Mouse (Mus musculus): Measurements from ENCODE around the gene Kif26a.

The Kif26a gene

DNA sequence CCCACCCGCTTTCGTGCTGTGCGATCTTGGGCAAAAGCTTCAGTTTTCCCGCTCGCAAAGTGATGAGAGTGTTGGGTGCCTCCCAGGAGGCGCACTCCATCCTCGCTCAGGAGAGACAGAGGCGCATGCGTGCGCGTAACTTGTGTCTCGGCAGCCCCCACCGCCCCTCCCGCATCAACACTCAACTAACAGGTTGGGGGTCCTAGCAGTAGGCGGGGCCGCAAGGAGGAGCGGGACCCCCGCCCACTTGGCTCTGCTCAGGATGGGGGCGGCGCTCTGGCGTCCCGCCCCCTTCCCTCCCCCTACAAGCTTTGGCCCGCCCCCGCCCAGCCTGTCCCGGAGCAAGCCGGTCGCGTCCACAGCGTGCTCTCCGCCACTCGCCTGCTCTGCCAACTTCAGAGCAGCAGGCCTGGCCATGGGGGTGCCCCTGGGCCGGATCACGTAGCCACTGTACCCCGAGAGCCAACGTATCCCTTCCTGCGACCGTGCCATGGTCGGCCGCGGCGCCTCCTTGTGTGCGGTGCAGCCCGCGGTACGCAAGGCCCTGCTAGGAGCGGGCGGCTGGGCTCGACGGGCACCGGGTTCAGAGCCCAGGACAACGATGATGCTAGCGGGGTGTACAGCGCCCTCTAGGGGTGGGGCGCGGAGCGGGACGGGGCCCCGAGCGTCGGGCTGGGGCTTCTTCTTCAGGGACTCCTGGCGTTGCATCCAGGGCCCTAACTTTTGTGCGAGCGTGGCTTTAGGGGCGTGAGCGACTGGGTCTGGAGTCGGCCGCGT is at the start of gene Kif26a:
TSS of gene Kif26a (plus strand) at position 334 of the 777 bp plus-strand sequence.
- DNase-seq (ENCODE audit: low spot score) = peak; percentile 48

DNA sequence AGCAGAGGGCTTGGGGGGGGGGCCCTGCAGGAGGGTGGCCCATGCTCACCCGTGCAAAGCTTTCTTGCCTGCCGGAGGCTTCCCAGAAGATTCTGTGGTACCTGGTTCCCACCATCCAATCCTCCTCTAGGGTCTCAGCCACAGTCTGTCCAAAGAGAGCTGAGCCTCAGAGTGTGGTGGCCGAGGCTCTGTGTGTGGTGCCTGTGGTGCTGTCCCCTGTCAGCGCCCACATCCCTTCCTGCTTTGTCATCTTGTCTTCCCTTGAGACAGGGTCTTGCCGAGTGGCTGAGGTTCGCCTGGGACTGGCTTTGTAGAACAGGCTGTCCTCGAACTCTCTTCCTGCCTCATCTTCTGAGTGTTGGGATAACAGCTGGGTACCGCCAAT is 49.3 kb upstream of the Kif26a start:
- no peak for DNase-seq (ENCODE audit: low spot score)

DNA sequence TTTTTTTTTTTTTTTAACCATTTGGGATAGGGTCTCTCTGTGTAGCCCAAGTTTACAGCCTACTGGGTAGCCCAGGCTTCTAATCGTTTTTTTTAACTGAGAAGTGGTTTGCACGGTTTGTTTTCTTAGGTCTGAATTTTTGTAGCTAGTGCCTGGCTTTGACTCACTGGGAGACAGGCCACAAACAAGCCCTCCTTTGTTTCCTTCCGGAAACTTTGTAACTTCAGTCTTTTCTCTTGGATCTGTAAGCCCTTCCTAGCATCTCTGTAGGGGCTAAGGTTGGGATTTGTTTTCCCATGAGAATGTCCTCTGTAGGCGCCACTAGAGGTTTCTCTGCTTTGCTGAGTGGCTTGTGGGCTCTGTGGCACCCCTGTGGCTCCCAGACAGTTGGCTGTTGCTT is 45.9 kb upstream of the Kif26a start:
- DNase-seq (ENCODE audit: low spot score) = no peak

DNA sequence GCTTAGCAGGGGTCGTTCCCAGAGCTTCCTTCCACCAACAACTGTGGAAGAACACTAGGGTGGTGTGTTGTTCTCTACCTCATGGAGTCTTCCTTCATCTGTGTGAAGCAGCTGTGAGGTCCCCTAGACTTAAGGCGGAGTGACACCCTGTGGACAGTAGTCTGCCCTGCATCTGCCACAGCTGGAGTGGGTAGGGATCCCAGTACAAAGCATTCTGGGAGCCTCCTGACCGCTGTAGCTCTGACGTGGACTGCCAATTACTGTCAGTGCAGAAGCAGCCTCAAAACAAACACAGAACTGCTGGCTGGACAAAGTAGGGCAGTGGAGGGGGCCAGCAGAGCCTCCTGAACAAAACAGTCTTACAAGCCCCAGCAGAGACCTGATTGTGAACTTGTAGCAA is 45.0 kb upstream of the Kif26a start:
- no peak for DNase-seq (ENCODE audit: low spot score)

DNA sequence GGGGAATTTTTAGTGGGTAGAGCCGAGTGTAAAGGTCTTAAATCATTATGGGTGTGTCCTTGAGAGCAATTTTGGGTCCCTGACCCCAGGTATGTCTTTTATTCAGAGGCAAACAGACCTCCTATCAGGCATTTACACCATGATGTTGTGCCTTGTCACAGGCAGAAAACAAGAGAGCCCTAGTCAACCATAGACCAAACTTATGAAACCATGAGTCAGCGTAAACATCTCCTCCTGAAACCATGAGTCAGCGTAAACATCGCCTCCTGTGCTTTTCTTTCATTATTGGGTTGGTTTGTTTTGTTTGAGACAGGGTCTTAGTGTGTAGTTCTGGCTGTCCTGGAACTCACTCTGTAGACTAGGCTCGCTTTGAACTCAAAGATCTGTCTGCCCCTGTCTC is 42.8 kb upstream of the Kif26a start:
- DNase-seq (ENCODE audit: low spot score) = no peak

DNA sequence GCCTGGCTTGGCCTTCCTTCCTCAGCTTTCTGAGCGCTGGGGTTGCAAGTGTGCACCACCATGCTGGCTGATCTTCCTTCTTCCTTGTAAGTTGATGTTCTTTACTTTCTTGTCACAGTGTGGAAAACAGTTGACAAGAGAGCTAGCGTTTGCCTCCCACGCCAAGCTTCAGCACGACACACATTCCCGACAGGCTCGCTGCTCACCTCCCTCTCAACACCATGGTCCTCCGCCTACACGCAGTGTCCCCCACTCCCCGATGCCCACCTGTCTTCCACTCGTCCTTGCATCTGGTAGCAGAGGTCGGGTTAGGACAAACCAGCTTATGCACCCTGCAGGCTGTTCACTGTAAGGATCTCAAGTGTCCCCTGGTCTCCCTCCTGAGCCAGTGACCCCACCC is 41.1 kb upstream of the Kif26a start:
- DNase-seq (ENCODE audit: low spot score) = no peak

DNA sequence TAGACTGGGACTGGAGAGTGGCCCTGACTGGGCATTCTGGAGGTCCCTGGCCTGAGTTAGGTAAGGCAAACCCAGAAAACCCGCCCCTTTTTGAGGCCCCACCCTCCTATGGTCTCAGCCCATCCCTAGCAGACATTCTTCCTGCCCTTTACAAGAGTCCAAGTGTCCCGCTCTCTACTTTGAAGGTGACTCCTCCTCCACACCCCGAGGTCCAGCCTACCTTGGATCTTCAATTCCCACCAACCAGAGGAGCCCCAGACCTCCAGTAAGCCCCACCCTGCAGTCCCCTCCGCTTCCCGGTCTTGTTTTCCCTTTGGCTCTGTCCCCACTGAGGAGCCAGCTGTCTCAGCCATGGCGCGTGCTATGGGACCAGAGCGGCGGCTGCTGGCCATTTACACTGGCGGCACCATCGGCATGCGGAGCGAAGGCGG is 39.5 kb upstream of the Kif26a start, which contains the start of gene Aspg:
TSS of gene Aspg (plus strand) at position 139 of the 431 bp plus-strand sequence.
- no peak for DNase-seq (ENCODE audit: low spot score)

DNA sequence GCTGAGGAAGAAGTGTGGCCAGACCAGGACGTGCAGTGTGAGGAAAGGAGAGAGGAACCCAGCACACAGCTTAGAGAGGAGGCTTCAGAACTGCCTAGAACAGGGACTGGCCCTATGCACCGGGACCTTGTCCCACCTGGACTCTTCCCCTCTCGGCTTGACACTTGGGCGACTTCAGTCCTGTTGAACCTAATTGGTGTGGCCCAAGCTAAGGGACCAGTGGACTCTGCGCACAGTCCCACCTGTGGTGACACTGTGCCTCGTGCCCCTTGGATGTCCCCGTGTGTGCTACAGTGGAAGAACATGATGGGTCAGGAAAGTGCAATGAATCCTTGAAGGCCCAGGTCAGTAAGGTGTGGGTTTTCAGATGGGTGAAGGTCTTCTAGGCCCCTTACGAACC is 38.3 kb upstream of the Kif26a start:
- no peak for DNase-seq (ENCODE audit: low spot score)

DNA sequence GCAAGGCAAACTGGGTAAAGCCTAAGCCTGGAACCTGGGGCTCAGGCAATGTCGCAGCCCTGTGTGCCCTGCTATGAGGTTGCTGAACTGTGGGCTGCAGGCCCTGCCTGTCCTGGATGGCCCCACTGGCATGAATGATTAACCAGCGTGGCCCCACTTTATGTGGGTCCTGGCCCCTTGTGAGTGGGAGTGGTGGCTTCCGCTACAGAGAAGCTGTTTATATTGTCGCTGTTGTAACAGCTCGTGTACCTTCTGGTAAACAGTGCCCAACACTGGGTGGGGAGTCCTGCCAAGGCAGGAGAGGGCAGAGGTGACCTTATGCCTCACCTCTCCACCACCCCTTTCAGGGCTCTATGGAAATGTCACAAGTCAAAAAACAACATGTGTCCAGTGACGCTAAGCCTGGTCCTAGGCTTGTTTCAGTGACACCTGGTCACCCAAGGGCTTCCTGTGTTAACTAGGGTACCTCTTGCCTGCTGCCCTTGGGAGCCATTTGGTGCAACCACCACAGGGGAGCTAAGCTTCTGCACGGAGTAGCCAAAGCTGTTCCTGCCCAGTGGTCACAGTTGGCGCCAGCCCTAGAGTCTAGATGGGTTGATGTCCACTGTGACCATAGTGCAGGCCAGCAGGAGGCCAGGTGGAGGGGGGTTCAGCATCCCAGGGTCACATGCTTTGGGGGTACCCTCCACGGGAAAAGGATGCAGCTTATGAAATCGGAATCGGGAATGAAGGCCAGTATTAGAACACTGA is 37.1 kb upstream of the Kif26a start:
- no peak for DNase-seq (ENCODE audit: low spot score)

DNA sequence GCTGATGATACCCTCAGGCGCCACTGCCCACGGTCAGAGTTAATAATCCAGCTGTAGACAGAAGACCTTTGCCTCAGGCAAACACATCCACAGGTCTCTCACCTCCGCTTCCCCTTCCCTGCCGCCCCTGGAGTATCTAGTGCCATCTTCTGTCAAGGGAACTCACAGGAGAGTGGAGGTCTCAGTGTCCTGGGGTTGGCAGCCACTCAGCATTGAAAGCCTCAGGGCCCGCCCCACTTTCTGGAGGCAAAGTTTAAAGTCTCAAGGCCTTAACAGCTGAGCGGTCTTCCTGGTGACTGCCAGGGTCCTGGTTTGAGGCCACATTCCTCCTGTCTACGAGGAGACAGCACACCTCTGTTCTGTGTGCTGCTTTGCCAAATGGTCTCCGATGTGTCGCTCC is 36.3 kb upstream of the Kif26a start:
- no peak for DNase-seq (ENCODE audit: low spot score)

DNA sequence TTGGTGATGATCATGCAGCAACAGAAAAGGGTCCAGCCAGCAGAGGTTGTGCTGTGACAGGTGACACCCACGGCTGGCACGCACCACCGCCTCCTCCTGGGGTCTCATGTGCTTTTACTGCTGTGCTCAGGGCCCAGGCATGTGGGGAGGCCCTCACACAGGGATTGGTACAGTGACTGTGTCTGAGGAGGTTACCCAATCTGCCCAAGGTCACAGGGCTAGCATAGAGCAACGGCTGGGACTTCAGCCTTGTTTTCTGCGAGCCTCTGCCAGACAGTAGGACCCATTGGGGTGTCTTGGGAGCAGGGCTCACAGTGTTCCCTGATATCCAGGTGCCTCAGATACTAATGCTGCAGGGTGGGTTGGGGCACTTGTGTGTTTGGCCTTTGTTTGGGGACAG is 34.7 kb upstream of the Kif26a start:
- no peak for DNase-seq (ENCODE audit: low spot score)

DNA sequence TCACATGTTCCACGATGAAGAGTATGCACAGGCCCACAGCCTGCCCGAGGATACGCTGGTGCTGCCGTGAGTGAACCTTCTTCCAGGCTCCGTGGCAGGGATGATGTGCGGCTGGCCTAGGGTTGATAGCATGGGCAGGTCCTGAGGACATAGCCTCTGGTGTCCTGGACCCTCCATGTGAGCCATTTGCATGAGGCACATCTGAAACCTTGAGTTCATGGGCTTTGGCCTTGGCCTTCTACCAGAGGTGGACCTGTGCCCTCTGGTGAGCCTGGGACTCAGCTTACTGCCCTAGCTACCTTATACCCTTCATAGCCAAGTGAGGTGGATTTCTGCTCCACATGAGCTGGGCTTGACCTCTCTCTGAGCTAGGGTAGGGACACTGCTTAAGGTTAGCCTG is 33.8 kb upstream of the Kif26a start:
- no peak for DNase-seq (ENCODE audit: low spot score)

DNA sequence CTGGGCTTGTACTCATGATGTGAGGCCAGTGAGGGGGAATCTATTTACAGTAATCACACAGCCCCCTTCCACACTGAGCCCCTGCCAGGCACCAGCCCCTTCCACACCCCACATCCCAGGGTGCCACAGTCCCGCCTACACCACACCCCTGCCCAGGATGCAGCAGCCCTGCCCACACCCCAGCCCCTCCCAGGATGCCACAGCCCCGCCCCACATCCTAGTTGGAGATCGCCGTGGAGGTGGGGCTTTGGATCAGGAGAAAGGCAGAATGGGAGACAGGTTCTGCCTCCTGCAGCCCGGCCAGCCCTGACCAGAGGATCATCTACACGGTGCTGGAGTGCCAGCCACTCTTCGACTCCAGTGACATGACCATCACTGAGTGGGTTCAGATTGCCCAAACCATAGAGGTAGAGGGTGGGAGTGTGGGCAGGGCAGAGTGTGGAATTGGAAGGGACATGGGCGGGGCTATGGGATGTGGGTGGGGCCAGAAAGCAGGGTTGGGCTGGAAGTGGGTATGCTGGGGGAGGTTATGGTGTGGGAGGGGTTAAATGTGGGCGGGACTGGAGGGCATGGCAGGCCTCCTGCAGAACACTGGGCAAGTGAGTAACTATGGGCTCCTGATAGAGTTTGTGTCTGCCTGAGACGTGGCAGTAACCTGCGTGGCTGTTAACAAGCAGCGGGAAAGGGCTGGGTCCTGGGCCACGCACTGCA is 33.2 kb upstream of the Kif26a start:
- no peak for DNase-seq (ENCODE audit: low spot score)

DNA sequence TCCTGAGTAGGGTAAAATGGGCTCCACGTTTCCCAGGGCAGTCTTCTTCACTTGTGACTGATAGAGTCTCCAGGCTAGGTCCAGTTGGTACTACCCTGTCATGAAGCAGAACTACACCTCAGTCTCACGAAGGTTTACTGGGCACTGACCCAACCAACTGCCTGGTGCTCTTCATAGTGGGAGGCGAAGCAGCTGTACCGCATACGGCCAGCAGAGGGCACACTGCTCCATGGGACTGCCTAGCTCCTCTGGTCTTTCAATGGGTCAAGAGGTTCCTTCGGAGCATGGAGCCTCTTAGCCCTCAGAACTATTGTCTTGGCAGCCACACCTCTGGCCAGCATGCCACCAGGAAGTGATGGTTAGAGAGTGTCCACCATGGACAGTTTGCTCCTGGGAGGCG is 32.3 kb upstream of the Kif26a start:
- peak; percentile 88 for DNase-seq (ENCODE audit: low spot score)

DNA sequence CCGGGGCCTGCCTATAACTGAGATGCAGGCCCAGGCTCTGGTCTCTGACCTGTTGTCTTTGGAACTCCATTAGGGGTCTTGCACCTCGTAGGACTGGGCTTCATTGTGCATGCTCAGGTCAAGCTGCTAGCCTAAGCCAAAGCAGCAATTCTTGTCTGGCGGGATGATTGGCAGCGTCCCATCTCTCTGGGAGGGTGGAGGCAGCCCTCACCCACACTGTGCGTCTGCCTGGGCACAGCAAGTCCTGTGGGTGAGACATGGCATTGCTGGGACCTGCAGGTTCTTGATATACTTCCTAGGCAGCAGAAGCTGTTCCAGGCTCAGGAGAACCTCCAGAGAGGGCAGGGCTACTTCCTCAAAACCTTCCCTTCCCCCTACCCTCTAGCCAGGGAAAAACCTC is 29.0 kb upstream of the Kif26a start:
- peak; percentile 61 for DNase-seq (ENCODE audit: low spot score)

DNA sequence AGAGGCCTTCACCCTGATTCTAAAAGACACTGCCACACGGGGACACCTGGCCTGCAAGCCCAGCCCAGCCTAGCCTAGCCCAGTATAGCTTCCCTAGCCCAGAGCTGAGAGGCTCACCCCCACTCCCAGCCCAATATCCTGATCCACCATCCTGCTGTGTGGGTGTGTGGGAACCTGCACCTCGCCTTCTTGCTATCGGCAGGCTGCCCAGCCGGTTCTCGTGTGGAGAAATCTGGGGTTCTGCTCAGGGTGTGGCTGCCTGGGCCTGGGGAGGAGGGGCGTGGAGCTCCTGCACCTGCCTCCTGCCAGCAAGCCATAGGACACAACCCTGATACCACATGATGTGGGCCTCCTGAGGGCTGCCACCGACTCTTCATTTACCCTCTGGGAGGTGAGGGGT is 28.4 kb upstream of the Kif26a start:
- DNase-seq (ENCODE audit: low spot score) = peak; percentile 66

DNA sequence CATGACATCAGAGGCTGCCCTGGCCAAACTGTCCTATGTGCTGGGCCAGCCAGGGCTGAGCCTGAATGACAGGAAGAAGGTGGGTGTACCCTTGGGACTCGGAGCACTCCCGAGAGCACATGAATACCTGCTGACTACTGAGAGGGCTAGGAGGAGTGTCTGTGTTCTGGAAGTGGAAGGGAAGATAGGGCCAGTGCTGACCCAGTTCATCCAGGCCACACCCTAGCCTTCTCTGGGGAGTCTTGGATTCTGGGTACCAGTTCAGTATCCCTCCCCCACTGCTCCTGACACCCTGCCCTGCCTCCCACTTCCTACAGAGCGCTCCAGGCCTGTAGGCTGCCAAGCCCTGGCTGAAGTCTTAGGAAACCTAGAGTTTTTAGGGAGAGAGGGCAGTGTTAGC is 24.8 kb upstream of the Kif26a start:
- DNase-seq (ENCODE audit: low spot score) = no peak

DNA sequence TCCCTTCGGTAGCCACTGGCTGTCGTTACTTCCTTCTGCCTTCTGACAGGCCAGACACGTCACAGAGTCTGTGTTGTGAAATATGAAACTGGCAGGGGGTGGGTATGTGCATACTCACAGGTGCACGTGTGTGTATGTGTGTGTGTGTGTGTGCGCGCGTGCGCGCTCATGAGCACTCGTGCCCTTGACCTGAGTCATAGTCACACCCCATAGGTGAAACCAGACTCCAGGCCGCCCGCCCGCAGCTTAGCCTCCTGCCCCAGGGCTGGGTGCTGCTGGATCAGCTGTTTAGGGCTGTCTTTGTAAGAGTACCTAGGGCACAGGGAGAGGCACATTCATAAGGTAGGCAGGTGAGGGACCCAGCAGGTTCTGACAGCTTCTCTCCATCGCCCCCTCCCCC is 20.1 kb upstream of the Kif26a start:
- peak; percentile 83 for DNase-seq (ENCODE audit: low spot score)

DNA sequence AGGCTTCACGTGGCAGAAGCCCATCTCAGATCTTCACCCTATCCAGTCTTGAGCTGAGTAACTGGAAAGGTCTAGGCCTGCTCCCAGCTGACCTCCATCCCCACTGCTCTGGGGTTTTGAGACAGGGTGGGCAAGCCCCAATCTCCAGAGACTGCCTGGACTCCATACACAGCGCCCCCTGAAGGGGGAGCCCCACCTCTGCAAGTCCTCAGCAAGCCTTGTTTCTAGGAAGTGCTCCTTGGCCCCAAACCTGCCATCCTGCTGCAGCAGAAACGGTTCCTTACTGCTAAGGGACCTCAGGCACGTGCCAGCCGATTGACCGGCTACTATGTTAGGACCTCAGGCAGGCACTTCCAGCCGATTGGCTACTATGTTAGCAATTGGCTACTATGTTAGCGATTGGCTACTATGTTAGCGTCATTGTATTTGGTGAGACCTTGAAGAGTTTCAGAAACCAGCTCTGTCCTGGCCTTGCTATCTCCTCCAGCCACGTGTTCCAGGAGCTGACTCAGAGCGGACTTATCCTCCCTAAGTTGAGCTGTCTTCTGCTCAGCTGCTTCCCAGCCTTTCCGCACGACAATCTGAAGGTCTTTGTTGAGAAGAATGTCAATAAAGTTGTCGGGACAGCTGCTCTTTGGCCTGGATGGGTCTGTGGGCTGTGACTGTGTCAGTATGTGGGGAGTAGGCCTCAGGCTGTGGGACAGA is 18.9 kb upstream of the Kif26a start:
- no peak for DNase-seq (ENCODE audit: low spot score)

DNA sequence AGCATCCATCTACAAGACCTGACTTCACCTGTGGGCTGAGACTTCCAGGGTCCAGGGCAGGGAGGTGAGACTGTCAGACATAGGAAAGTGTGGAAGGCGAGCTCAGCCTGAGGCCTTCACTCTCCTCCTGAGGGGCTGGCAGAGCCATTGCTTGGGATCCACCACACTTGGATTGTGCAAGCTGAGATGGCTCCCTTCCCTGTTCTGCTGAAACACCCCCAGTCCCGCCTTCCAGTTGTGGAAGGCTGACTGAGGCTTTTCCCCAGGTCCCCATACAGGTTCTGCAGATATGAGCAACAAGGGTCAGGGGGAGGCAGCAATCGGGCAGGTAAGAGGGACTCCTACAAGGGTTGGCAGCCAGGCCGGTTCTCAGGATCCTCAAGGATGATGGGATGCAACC is 17.5 kb upstream of the Kif26a start:
- DNase-seq (ENCODE audit: low spot score) = no peak

DNA sequence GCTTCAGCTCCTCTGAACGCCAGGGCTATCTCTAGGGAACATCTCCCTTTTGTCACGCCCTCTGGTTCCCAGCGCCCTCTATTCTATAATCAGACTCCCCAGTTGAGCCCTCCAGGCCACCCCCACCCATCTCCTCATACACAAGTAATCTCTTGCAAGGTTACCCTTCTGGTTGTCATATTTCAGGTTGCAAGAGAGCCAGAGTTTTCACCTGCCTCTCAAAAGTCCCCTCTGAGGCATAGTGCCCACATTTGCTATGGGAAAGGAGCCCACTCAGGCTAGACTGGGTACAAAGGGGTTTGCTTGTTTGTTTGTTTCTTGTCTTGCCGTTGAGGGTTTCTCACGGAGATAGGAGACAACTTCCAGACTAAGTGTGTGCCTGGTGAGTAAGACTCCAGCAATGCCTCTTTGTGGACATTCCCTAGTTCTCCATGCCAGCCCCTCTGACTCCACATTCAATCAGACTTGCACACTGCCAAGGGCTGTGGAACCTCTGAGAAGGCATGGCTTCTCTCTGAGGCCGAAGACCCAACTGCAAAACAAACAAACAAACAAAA is 16.6 kb upstream of the Kif26a start:
- DNase-seq (ENCODE audit: low spot score) = no peak
